Mouse (Mus musculus): Measurements from ENCODE around the gene Peli3. TPM values are rescaled to one million over a fixed set of nuclear protein-coding genes. Genes with fewer than 3 reads are reported as not detected.
A peak's percentile ranks its signal among the peaks of the same experiment; 100 is the strongest.

Peli3 gene
- polyA plus RNA-seq, 1 experiment from 2014 or later: 4.5 TPM

- Histone ChIP-seq H3K4me2 (no peak overlapping the region), H3K4me1 (replicated peaks) (peaks cover 5% of the 10 kb centered on the region), H3K9ac (replicated peaks) (no peak overlapping the region), H3K9me3 (no peaks in the 10 kb centered on the region), H3K27me3 (no peaks in the 10 kb centered on the region), H3K4me3 (replicated peaks) (no peak overlapping the region), H3K27ac (no peak overlapping the region), H3K36me3 (peaks cover 69% of the 10 kb centered on the region)
- ATAC-seq (ENCODE audit: insufficient number of reproducible peaks, insufficient read depth, low FRiP score, low TSS enrichment, low read depth): no peak
- WGBS: 89% methylated on average over 7 of the region's 7 CpGs
Observed at GRCm38 (mm10) chr19:4909376-4909775, 33.6 kb downstream of the Peli3 start.

- ATAC-seq (ENCODE audit: insufficient number of reproducible peaks, insufficient read depth, low FRiP score, low TSS enrichment, low read depth): no peak
Observed at GRCm38 (mm10) chr19:4908107-4908506, 34.8 kb downstream of the Peli3 start.

DNA sequence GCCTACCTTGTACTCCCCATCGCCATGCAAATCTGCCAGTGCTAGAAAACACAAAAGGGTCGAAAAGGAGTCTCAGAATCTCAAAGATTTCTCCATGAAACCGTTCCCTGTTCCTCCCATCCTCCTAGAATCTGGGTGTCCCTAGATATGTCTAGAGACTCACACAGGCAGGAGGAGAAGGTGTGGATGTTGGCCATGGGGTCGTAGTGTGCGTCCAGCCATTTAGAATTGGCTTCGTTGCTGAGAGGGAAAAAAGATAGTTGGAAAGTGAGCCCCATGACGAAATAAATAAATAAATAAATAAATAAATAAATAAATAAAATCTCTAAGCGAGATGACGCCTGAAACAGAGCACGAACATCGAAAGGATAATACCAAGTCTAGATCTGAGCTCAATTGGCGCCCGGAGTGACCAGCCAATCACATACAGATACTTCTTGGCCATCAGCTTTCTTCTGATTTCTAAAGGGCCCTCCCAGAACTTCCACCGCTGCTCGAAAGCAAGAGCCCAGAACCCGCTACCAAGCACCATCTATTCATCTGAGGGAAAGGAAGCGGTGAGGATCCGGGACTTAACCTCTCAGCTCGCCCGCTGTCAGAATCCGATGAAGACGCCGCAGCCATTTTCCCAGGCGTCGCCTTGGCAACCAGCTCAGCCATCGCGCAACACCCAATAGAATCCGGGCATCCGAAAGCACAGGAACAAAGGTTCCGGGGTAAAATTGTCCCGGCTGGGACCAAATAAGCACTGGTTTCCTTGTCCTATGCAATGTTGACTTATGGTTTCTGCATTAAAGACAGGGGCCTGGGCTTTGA lies 36.7 kb downstream of the Peli3 start, which contains the start of gene Bbs1:
Gene Bbs1 (minus strand): TSS at position 650 of the 816 bp plus-strand sequence.
- WGBS: 10% methylated on average over 31 of the region's 31 CpGs
- peak; percentile 57; the same call in 1 of the 2 replicates for ATAC-seq (ENCODE audit: insufficient number of reproducible peaks, insufficient read depth, low FRiP score, low TSS enrichment, low read depth)
- Histone ChIP-seq H3K4me2 (peak within 1 kb of the TSS; percentile 60), H3K9me3 (no peaks in the 10 kb centered on the region), H3K9ac (replicated peaks) (peak within 1 kb of the TSS; percentile 62), H3K4me1 (replicated peaks) (peaks cover 5% of the 10 kb centered on the region), H3K36me3 (peaks cover 56% of the 10 kb centered on the region), H3K27me3 (no peaks in the 10 kb centered on the region), H3K27ac (no peak within 1 kb of the TSS), H3K4me3 (replicated peaks) (peak within 1 kb of the TSS; percentile 66)

More at GRCm38 (mm10) chr19:4908107-4908506, 34.8 kb downstream of the Peli3 start:
- Histone ChIP-seq H3K4me3 (replicated peaks) (no peak overlapping the region), H3K27me3 (no peaks in the 10 kb centered on the region), H3K27ac (no peak overlapping the region), H3K9me3 (no peaks in the 10 kb centered on the region), H3K4me2 (no peak overlapping the region), H3K36me3 (peaks cover 64% of the 10 kb centered on the region), H3K9ac (replicated peaks) (no peak overlapping the region), H3K4me1 (replicated peaks) (peaks cover 5% of the 10 kb centered on the region)
- 85% methylated on average over 4 of the region's 4 CpGs for WGBS

GRCm38 (mm10) chr19:4899888-4900287 lies 43.0 kb downstream of the Peli3 start:
- Histone ChIP-seq H3K4me2 (no peak overlapping the region), H3K9ac (replicated peaks) (no peak overlapping the region), H3K36me3 (peaks cover 31% of the 10 kb centered on the region; the same call in 1 of the 2 replicates), H3K4me3 (replicated peaks) (no peak overlapping the region), H3K27ac (no peak overlapping the region), H3K9me3 (no peaks in the 10 kb centered on the region), H3K4me1 (replicated peaks) (no peaks in the 10 kb centered on the region), H3K27me3 (no peaks in the 10 kb centered on the region)
- 78% methylated on average over 3 of the region's 3 CpGs for WGBS
- no peak for ATAC-seq (ENCODE audit: insufficient number of reproducible peaks, insufficient read depth, low FRiP score, low TSS enrichment, low read depth)

DNA sequence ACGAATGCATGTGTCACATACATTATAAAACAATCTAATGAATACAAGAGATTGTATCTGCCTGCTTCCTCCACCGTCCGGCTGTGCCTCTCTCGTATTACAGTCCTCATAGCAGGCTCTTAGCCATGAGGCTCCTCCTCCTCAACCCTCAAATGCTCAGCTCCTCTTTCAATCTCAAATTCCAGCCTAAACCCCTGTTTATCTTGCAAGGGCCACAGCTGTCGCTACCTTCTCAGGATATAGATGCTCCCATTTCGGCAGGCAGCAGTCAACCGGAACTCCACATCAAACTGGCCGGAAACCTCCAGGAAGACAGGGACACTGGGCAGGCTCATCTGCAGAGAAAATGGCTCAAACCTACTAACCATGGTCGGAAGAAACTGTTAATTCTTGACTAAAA lies 44.0 kb downstream of the Peli3 start:
- peaks cover 31% of the 10 kb centered on the region; the same call in 1 of the 2 replicates for H3K36me3 ChIP-seq
- WGBS: 69% methylated on average over 9 of the region's 9 CpGs
- H3K4me2 ChIP-seq: no peak overlapping the region
- no peaks in the 10 kb centered on the region for H3K9me3 ChIP-seq
- H3K27ac ChIP-seq: no peak overlapping the region
- no peaks in the 10 kb centered on the region for H3K4me1 ChIP-seq (replicated peaks)
- no peak for ATAC-seq (ENCODE audit: insufficient number of reproducible peaks, insufficient read depth, low FRiP score, low TSS enrichment, low read depth)
- no peaks in the 10 kb centered on the region for H3K27me3 ChIP-seq
- H3K4me3 ChIP-seq (replicated peaks): no peak overlapping the region
- no peak overlapping the region for H3K9ac ChIP-seq (replicated peaks)

DNA sequence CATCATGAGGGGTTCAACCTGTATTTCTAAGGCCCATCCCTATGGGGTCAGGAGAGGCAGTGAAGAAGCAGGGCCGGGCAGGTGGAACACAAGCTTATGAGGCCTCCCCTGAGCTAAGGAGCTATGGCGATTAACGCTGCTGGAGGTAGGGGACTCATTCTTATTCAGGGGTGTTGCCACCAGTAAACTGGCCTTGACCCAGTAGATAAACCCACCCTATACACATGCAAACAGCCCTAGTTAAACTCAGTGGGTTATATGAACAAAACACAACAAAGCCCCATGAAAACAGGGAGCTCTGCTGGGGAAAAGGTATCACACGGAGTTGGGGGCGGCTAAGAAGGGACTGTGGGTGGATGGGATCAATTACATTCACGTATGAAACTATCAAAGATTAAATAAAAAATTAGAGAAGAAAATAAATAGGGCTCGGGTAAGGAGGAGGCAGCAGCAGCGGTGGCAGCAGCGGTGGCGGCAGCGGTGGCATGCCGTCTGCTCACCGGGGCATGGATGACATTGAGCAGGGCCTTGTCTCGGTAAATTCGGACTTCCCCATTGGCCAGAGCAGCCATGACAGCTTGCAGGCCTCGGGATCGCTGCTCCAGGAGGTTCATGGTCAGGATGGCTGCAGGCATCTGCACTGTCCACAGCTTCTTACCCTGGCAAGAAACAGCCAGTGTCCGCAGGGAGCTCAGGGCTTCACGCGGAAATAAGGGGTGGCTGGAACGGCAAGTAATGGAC lies 46.0 kb downstream of the Peli3 start:
- H3K36me3 ChIP-seq: peaks cover 23% of the 10 kb centered on the region
- no peak overlapping the region for H3K4me2 ChIP-seq
- H3K27me3 ChIP-seq: no peaks in the 10 kb centered on the region
- H3K27ac ChIP-seq: no peak overlapping the region
- WGBS: 52% methylated on average over 21 of the region's 21 CpGs
- no peaks in the 10 kb centered on the region for H3K4me1 ChIP-seq (replicated peaks)
- H3K9ac ChIP-seq (replicated peaks): 0 out of 2 replicates have a peak overlapping the region, but pooled peaks have one; percentile 34
- H3K9me3 ChIP-seq: no peaks in the 10 kb centered on the region
- no peak overlapping the region for H3K4me3 ChIP-seq (replicated peaks)
- ATAC-seq (ENCODE audit: insufficient number of reproducible peaks, insufficient read depth, low FRiP score, low TSS enrichment, low read depth): no peak

DNA sequence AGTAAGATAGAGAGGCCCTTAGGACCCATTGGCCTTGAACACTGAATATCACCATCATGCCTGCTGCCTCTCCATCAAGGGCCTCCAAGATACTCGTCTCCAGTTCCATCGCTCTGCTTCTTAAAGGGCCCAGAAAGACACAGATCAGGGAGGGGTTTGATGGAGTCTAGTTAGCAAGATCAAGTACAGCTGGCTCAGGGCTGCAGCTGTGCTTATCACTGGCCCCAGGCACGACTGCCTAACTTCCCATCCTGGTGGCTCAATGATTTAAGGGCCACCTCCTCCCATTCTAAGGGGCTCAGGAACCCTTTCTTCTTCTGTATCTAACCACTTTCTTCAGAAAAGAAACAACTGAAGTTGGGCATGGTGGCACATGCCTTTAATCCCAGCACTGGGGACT lies 51.1 kb downstream of the Peli3 start:
- no peaks in the 10 kb centered on the region for H3K27me3 ChIP-seq
- no peaks in the 10 kb centered on the region for H3K9me3 ChIP-seq
- H3K4me1 ChIP-seq (replicated peaks): no peaks in the 10 kb centered on the region
- no peak overlapping the region for H3K27ac ChIP-seq
- no peak overlapping the region for H3K9ac ChIP-seq (replicated peaks)
- peaks cover 30% of the 10 kb centered on the region for H3K36me3 ChIP-seq
- no peak for ATAC-seq (ENCODE audit: insufficient number of reproducible peaks, insufficient read depth, low FRiP score, low TSS enrichment, low read depth)
- 72% methylated on average over 3 of the region's 3 CpGs for WGBS
- no peak overlapping the region for H3K4me3 ChIP-seq (replicated peaks)
- no peak overlapping the region for H3K4me2 ChIP-seq

DNA sequence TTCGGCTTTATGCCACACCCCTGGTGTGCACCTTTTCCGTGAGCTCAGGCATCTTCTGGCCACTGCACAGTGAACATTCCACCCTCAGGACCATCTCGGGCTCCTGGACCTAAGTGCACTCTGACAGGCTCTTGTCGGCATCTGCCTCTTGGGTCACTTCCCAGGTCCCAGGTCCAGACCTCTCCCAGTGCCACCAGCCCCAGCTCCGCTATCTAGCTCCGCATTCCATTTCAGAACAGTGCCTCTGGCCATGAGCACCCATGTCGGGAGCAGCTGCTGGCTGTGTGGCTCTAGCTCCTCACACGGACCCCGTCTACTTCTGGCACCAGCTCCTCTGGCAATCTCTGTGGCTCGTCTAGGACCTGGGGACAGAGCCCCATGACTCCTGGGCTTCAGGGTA lies 53.1 kb downstream of the Peli3 start:
- ATAC-seq (ENCODE audit: insufficient number of reproducible peaks, insufficient read depth, low FRiP score, low TSS enrichment, low read depth): no peak
- 80% methylated on average over 10 of the region's 10 CpGs for WGBS
- no peak overlapping the region for H3K27ac ChIP-seq
- H3K4me3 ChIP-seq (replicated peaks): no peak overlapping the region
- no peak overlapping the region for H3K9ac ChIP-seq (replicated peaks)
- no peak overlapping the region for H3K4me2 ChIP-seq
- H3K36me3 ChIP-seq: peaks cover 30% of the 10 kb centered on the region
- H3K4me1 ChIP-seq (replicated peaks): no peaks in the 10 kb centered on the region
- H3K9me3 ChIP-seq: no peaks in the 10 kb centered on the region
- H3K27me3 ChIP-seq: no peaks in the 10 kb centered on the region

GRCm38 (mm10) chr19:4883961-4884360 lies 59.0 kb downstream of the Peli3 start:
- Histone ChIP-seq H3K9me3 (no peaks in the 10 kb centered on the region), H3K4me3 (replicated peaks) (no peak overlapping the region), H3K27ac (no peak overlapping the region), H3K4me2 (no peak overlapping the region), H3K27me3 (no peaks in the 10 kb centered on the region), H3K4me1 (replicated peaks) (peaks cover 4% of the 10 kb centered on the region), H3K9ac (replicated peaks) (no peak overlapping the region), H3K36me3 (no peaks in the 10 kb centered on the region)
- no peak for ATAC-seq (ENCODE audit: insufficient number of reproducible peaks, insufficient read depth, low FRiP score, low TSS enrichment, low read depth)
- 78% methylated on average over 4 of the region's 4 CpGs for WGBS
